Mouse (Mus musculus): ENCODE data around the gene Als2cr12.

- TF ChIP-seq POLR2A (IDR thresholded peaks at IDR 0.05; ENCODE audit: low read depth, low read length) (peak; percentile 86), CTCF (IDR thresholded peaks at IDR 0.05; ENCODE audit: extremely low read depth, insufficient read length, insufficient replicate concordance, low read depth, low read length) (no peak)
These were observed 15.7 kb upstream of the Als2cr12 start, which contains the start of gene Cflar for GRCm38 (mm10) chr1:58711365-58712016.
